Mouse (Mus musculus): ENCODE data around the gene Gm13283. TPM values are rescaled to one million over a fixed set of nuclear protein-coding genes. Genes with fewer than 3 reads are reported as not detected.
"Not testable (repeated sequence)": the region's sequence is repeated elsewhere in the genome, so short reads cannot be mapped to it uniquely, and the experiment has no call there.

Gene Gm13283
- polyA plus RNA-seq, 1 experiment from 2014 or later: 0.22 TPM

DNA sequence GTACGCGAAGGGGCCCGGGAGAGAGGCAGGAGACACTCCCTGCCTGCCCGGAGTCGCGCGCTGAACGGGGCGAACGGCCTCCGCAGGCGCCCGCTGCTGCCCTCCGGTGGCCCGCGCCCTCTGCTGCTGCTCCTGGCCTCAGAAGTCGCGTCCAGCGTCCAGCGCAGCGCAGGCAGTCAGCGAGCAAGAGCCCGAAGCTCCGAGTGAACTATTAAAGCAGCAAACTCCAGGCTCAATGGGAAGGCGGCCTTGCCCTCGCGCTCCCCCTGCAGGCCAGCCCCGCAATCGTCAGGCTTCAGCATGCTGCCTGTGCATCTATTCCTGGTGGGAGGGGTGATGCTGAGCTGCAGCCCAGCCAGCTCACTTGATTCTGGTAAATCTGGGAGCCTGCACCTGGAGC is 19.6 kb downstream of the Gm13283 start, which contains the start of gene Gm13272:
TSS of gene Gm13272 (plus strand) at position 301 of the 400 bp plus-strand sequence.
- H3K4me2 ChIP-seq; H3K9me3 ChIP-seq; H3K27ac ChIP-seq; ATAC-seq (ENCODE audit: low FRiP score); H3K36me3 ChIP-seq; H3K9ac ChIP-seq; H3K4me1 ChIP-seq (replicated peaks); H3K27me3 ChIP-seq; H3K4me3 ChIP-seq: not testable (repeated sequence)
- no CpG with 5 or more reads among the region's 29 CpGs for WGBS

- H3K27me3 ChIP-seq; H3K36me3 ChIP-seq; ATAC-seq (ENCODE audit: low FRiP score); H3K9ac ChIP-seq; H3K4me3 ChIP-seq; H3K27ac ChIP-seq; H3K9me3 ChIP-seq; H3K4me1 ChIP-seq (replicated peaks); H3K4me2 ChIP-seq: not testable (repeated sequence)
- 55% methylated on average over 16 of the region's 18 CpGs for WGBS
Measured at GRCm38 (mm10) chr4:88780320-88780719, 20.4 kb downstream of the Gm13283 start.

GRCm38 (mm10) chr4:88781831-88782230 is 21.9 kb downstream of the Gm13283 start, which contains the start of gene Ifnz:
TSS of gene Ifnz (plus strand) at chr4:88782131.
- not testable (repeated sequence) for ATAC-seq (ENCODE audit: low FRiP score); H3K27me3 ChIP-seq; H3K9ac ChIP-seq; H3K36me3 ChIP-seq; H3K9me3 ChIP-seq; H3K27ac ChIP-seq; H3K4me1 ChIP-seq (replicated peaks)
- H3K4me2 ChIP-seq: peak within 1 kb of the TSS; percentile 39
- 16% methylated on average over 5 of the region's 7 CpGs for WGBS
- peak within 1 kb of the TSS; percentile 20 for H3K4me3 ChIP-seq

GRCm38 (mm10) chr4:88782335-88782734 is 22.4 kb downstream of the Gm13283 start:
- not testable (repeated sequence) for ATAC-seq (ENCODE audit: low FRiP score); H3K36me3 ChIP-seq; H3K9me3 ChIP-seq; H3K27ac ChIP-seq; H3K9ac ChIP-seq; H3K27me3 ChIP-seq; H3K4me1 ChIP-seq (replicated peaks)
- WGBS: 0% methylated on average over 3 of the region's 31 CpGs
- Histone ChIP-seq H3K4me2 (peak overlapping the region; percentile 39), H3K4me3 (peak overlapping the region; percentile 20)

DNA sequence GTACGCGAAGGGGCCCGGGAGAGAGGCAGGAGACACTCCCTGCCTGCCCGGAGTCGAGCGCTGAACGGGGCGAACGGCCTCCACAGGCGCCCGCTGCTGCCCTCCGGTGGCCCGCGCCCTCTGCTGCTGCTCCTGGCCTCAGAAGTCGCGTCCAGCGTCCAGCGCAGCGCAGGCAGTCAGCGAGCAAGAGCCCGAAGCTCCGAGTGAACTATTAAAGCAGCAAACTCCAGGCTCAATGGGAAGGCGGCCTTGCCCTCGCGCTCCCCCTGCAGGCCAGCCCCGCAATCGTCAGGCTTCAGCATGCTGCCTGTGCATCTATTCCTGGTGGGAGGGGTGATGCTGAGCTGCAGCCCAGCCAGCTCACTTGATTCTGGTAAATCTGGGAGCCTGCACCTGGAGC is 25.5 kb downstream of the Gm13283 start, which contains the start of gene Gm13276:
TSS of gene Gm13276 (plus strand) at position 301 of the 400 bp plus-strand sequence.
- not testable (repeated sequence) for H3K4me3 ChIP-seq; H3K4me2 ChIP-seq; ATAC-seq (ENCODE audit: low FRiP score); H3K27me3 ChIP-seq; H3K9me3 ChIP-seq; H3K4me1 ChIP-seq (replicated peaks); H3K27ac ChIP-seq; H3K36me3 ChIP-seq; H3K9ac ChIP-seq
- WGBS: no CpG with 5 or more reads among the region's 27 CpGs

DNA sequence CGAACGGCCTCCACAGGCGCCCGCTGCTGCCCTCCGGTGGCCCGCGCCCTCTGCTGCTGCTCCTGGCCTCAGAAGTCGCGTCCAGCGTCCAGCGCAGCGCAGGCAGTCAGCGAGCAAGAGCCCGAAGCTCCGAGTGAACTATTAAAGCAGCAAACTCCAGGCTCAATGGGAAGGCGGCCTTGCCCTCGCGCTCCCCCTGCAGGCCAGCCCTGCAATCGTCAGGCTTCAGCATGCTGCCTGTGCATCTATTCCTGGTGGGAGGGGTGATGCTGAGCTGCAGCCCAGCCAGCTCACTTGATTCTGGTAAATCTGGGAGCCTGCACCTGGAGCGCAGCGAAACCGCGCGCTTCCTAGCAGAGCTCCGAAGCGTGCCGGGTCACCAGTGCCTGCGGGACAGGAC is 28.5 kb downstream of the Gm13283 start, which contains the start of gene Gm13277:
TSS of gene Gm13277 (plus strand) at position 231 of the 400 bp plus-strand sequence.
- H3K36me3 ChIP-seq; H3K27me3 ChIP-seq; H3K4me3 ChIP-seq; H3K9ac ChIP-seq; H3K9me3 ChIP-seq; H3K27ac ChIP-seq; ATAC-seq (ENCODE audit: low FRiP score); H3K4me1 ChIP-seq (replicated peaks); H3K4me2 ChIP-seq: not testable (repeated sequence)
- WGBS: 0% methylated on average over 4 of the region's 28 CpGs

DNA sequence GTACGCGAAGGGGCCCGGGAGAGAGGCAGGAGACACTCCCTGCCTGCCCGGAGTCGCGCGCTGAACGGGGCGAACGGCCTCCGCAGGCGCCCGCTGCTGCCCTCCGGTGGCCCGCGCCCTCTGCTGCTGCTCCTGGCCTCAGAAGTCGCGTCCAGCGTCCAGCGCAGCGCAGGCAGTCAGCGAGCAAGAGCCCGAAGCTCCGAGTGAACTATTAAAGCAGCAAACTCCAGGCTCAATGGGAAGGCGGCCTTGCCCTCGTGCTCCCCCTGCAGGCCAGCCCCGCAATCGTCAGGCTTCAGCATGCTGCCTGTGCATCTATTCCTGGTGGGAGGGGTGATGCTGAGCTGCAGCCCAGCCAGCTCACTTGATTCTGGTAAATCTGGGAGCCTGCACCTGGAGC is 31.3 kb downstream of the Gm13283 start, which contains the start of gene Gm13278:
TSS of gene Gm13278 (plus strand) at position 301 of the 400 bp plus-strand sequence.
- H3K27ac ChIP-seq; H3K9me3 ChIP-seq; H3K4me3 ChIP-seq; H3K4me1 ChIP-seq (replicated peaks); H3K27me3 ChIP-seq; H3K4me2 ChIP-seq; H3K36me3 ChIP-seq; ATAC-seq (ENCODE audit: low FRiP score); H3K9ac ChIP-seq: not testable (repeated sequence)
- WGBS: no CpG with 5 or more reads among the region's 28 CpGs

- not testable (repeated sequence) for H3K9ac ChIP-seq; H3K4me2 ChIP-seq; ATAC-seq (ENCODE audit: low FRiP score); H3K4me1 ChIP-seq (replicated peaks); H3K27ac ChIP-seq; H3K36me3 ChIP-seq; H3K4me3 ChIP-seq; H3K27me3 ChIP-seq; H3K9me3 ChIP-seq
- under 1% methylated on average over 13 of the region's 52 CpGs for WGBS
Measured at GRCm38 (mm10) chr4:88793936-88794675, 34.2 kb downstream of the Gm13283 start, which contains the start of gene Gm13275. TSS of gene Gm13275 (plus strand) at chr4:88794487.

DNA sequence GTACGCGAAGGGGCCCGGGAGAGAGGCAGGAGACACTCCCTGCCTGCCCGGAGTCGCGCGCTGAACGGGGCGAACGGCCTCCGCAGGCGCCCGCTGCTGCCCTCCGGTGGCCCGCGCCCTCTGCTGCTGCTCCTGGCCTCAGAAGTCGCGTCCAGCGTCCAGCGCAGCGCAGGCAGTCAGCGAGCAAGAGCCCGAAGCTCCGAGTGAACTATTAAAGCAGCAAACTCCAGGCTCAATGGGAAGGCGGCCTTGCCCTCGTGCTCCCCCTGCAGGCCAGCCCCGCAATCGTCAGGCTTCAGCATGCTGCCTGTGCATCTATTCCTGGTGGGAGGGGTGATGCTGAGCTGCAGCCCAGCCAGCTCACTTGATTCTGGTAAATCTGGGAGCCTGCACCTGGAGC is 37.2 kb downstream of the Gm13283 start, which contains the start of gene Gm13279:
TSS of gene Gm13279 (plus strand) at position 301 of the 400 bp plus-strand sequence.
- not testable (repeated sequence) for ATAC-seq (ENCODE audit: low FRiP score); H3K4me3 ChIP-seq; H3K4me2 ChIP-seq; H3K9ac ChIP-seq; H3K4me1 ChIP-seq (replicated peaks); H3K27ac ChIP-seq; H3K36me3 ChIP-seq; H3K27me3 ChIP-seq; H3K9me3 ChIP-seq
- WGBS: no CpG with 5 or more reads among the region's 28 CpGs

GRCm38 (mm10) chr4:88799365-88799764 is 39.4 kb downstream of the Gm13283 start, which contains the start of gene Gm13285:
TSS of gene Gm13285 (plus strand) at chr4:88799665.
- not testable (repeated sequence) for H3K9me3 ChIP-seq; H3K27me3 ChIP-seq; H3K4me1 ChIP-seq (replicated peaks); H3K36me3 ChIP-seq; H3K27ac ChIP-seq; H3K4me3 ChIP-seq; H3K4me2 ChIP-seq; ATAC-seq (ENCODE audit: low FRiP score); H3K9ac ChIP-seq
- WGBS: 24% methylated on average over 5 of the region's 7 CpGs

DNA sequence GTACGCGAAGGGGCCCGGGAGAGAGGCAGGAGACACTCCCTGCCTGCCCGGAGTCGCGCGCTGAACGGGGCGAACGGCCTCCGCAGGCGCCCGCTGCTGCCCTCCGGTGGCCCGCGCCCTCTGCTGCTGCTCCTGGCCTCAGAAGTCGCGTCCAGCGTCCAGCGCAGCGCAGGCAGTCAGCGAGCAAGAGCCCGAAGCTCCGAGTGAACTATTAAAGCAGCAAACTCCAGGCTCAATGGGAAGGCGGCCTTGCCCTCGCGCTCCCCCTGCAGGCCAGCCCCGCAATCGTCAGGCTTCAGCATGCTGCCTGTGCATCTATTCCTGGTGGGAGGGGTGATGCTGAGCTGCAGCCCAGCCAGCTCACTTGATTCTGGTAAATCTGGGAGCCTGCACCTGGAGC is 43.0 kb downstream of the Gm13283 start, which contains the start of gene Gm13287:
TSS of gene Gm13287 (plus strand) at position 301 of the 400 bp plus-strand sequence.
- not testable (repeated sequence) for H3K27me3 ChIP-seq; H3K4me3 ChIP-seq; H3K27ac ChIP-seq; H3K9me3 ChIP-seq; H3K36me3 ChIP-seq; H3K4me1 ChIP-seq (replicated peaks); H3K4me2 ChIP-seq; H3K9ac ChIP-seq; ATAC-seq (ENCODE audit: low FRiP score)
- no CpG with 5 or more reads among the region's 29 CpGs for WGBS

GRCm38 (mm10) chr4:88805231-88805630 is 45.3 kb downstream of the Gm13283 start, which contains the start of gene Gm13288:
TSS of gene Gm13288 (plus strand) at chr4:88805531.
- peak within 1 kb of the TSS; percentile 22; the same call in 1 of the 2 replicates for H3K4me3 ChIP-seq
- WGBS: no CpG with 5 or more reads among the region's 8 CpGs
- peak within 1 kb of the TSS; percentile 48 for H3K4me2 ChIP-seq
- not testable (repeated sequence) for H3K27me3 ChIP-seq; H3K4me1 ChIP-seq (replicated peaks); H3K36me3 ChIP-seq; H3K27ac ChIP-seq; ATAC-seq (ENCODE audit: low FRiP score); H3K9ac ChIP-seq; H3K9me3 ChIP-seq
